In the genomic region with DNA sequence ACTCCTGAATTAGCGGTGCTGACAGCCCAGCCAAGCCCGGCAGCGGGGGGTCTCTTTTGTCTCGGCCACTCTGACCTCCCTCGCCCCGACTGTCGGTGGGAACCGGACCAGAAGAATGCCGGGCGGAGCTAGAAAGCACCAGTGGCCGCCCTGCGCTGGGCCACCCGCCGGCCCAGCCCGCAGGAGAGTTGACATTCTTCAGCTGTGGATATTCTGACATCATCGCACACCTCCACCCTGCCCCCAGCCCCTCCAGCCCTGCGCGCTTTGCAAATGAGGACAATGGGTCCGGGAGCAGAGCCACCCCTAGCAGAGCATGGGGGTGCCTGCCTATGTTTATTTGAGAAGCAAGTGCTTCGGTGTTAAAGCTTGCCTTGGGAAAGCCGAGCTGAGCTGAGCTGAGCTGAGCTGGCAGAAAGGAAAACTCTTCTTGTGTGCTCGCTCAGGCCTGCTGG, we compare ENCODE assay signal across 8 mouse cellular contexts.
A peak's percentile ranks its signal among the peaks of the same experiment; 100 is the strongest.
DNase-seq lines count a peak whose midpoint lies in the region; ATAC-seq and TF ChIP-seq lines count a peak whose summit lies in the region.

No protein-coding gene starts in this region.

- DNase-seq in cerebellum, adult 2 months = peak; percentile 15 to 17
- DNase-seq in cerebellum, adult 11 months = no peak
- peak; percentile 97 for DNase-seq in ZHBTc4 (ENCODE audit: low read depth, low spot score)
- peak; percentile 7 for DNase-seq in lung, postnatal 25 days (ENCODE audit: low spot score)
- DNase-seq in gastrocnemius, postnatal 14 days = no peak
- DNase-seq in adrenal gland, postnatal 14 days = no peak
- DNase-seq in urinary bladder, adult 2 months (ENCODE audit: low spot score) = no peak

- peak; percentile 73 for ATAC-seq in hindbrain, embryonic 15.5 days (ENCODE audit: low FRiP score, low read depth)

- no peak overlapping the region for H3K4me3 ChIP-seq in cerebellum, adult 2 months (replicated peaks; ENCODE audit: insufficient read depth, low read depth, low read length)
- peak overlapping the region; percentile 22 for H3K4me3 ChIP-seq in hindbrain, embryonic 15.5 days

- 2% methylated on average over 22 of the region's 22 CpGs for WGBS in cerebellum, adult 2 months
- WGBS in hindbrain, embryonic 15.5 days = under 1% methylated on average over 22 of the region's 22 CpGs

- 0 out of 2 replicates have a peak overlapping the region, but pooled peaks have one; percentile 4 for H3K9ac ChIP-seq in hindbrain, embryonic 15.5 days

- H3K9me3 ChIP-seq in hindbrain, embryonic 15.5 days = no peaks in the 10 kb centered on the region

- peaks cover 2% of the 10 kb centered on the region; the same call in 1 of the 2 replicates for H3K27me3 ChIP-seq in cerebellum, adult 2 months (ENCODE audit: control insufficient read depth, insufficient read depth, low read length)
- peaks cover 53% of the 10 kb centered on the region for H3K27me3 ChIP-seq in hindbrain, embryonic 15.5 days

- no peak for TF ChIP-seq CTCF in cerebellum, adult 2 months (IDR thresholded peaks at IDR 0.05; ENCODE audit: borderline replicate concordance, insufficient read depth, low read depth, low read length)

- intact Hi-C loops in gastrocnemius, postnatal 14 days (cut with DNase I; ENCODE audit: low total_unique reads) = no loop called here

- no peaks in the 10 kb centered on the region for H3K36me3 ChIP-seq in hindbrain, embryonic 15.5 days

- no peak overlapping the region for H3K27ac ChIP-seq in cerebellum, adult 2 months (ENCODE audit: insufficient read depth, low read length)
- no peak overlapping the region for H3K27ac ChIP-seq in hindbrain, embryonic 15.5 days (replicated peaks)

- H3K4me2 ChIP-seq in hindbrain, embryonic 15.5 days = peak overlapping the region; percentile 52

- TF ChIP-seq POLR2A in cerebellum, adult 2 months (IDR thresholded peaks at IDR 0.05; ENCODE audit: borderline replicate concordance, insufficient read depth, low read length) = no peak

- no peaks in the 10 kb centered on the region for H3K4me1 ChIP-seq in cerebellum, adult 2 months (ENCODE audit: control insufficient read depth, insufficient read depth, low read length)
- H3K4me1 ChIP-seq in hindbrain, embryonic 15.5 days (replicated peaks) = peaks cover 19% of the 10 kb centered on the region

Comparison
In these comparisons a context has a peak if more than half of its experiments do, and no peak if none do; other contexts are left out.
1. DNase-seq: peak in cerebellum, adult 2 months (2 of 2), ZHBTc4 (single experiment) and lung, postnatal 25 days (single experiment); none in cerebellum, adult 11 months (single experiment), gastrocnemius, postnatal 14 days (single experiment), adrenal gland, postnatal 14 days (single experiment) and urinary bladder, adult 2 months (single experiment).